Mouse (Mus musculus): ENCODE data around the gene Neto2.

Neto2 gene

GRCm38 (mm10) chr8:85603203-85603895 lies 97.4 kb downstream of the Neto2 start:
- DNase-seq (ENCODE audit: low spot score), result peak; percentile 75

GRCm38 (mm10) chr8:85602737-85603136 lies 98.0 kb downstream of the Neto2 start:
- DNase-seq (ENCODE audit: low spot score), result no peak

- DNase-seq (ENCODE audit: low spot score), result no peak
Measured at GRCm38 (mm10) chr8:85601741-85602140, 99.0 kb downstream of the Neto2 start.

GRCm38 (mm10) chr8:85597413-85598191 lies 103.1 kb downstream of the Neto2 start:
- DNase-seq (ENCODE audit: low spot score), result no peak

GRCm38 (mm10) chr8:85595391-85595790 lies 105.3 kb downstream of the Neto2 start:
- no peak for DNase-seq (ENCODE audit: low spot score)

- no peak for DNase-seq (ENCODE audit: low spot score)
Measured at GRCm38 (mm10) chr8:85594983-85595382, 105.7 kb downstream of the Neto2 start.

GRCm38 (mm10) chr8:85593324-85593723 lies 107.4 kb downstream of the Neto2 start:
- DNase-seq (ENCODE audit: low spot score), result no peak

GRCm38 (mm10) chr8:85591532-85591931 lies 109.2 kb downstream of the Neto2 start:
- DNase-seq (ENCODE audit: low spot score), result no peak

- no peak for DNase-seq (ENCODE audit: low spot score)
Measured at GRCm38 (mm10) chr8:85590258-85590657, 110.5 kb downstream of the Neto2 start.

- no peak for DNase-seq (ENCODE audit: low spot score)
Measured at GRCm38 (mm10) chr8:85588596-85588995, 112.1 kb downstream of the Neto2 start.

All from embryo, embryonic 10 days (tissue).